Mouse (Mus musculus) cerebellum, adult 11-12 months (tissue): ENCODE measurements around the gene Rab40b.
A peak's percentile ranks its signal among the peaks of the same experiment; 100 is the strongest.

Experiments
- DNase-seq: peaks from one replicate; pipeline ENCODE4 v3.0.0; 2022

Gene Rab40b

DNA sequence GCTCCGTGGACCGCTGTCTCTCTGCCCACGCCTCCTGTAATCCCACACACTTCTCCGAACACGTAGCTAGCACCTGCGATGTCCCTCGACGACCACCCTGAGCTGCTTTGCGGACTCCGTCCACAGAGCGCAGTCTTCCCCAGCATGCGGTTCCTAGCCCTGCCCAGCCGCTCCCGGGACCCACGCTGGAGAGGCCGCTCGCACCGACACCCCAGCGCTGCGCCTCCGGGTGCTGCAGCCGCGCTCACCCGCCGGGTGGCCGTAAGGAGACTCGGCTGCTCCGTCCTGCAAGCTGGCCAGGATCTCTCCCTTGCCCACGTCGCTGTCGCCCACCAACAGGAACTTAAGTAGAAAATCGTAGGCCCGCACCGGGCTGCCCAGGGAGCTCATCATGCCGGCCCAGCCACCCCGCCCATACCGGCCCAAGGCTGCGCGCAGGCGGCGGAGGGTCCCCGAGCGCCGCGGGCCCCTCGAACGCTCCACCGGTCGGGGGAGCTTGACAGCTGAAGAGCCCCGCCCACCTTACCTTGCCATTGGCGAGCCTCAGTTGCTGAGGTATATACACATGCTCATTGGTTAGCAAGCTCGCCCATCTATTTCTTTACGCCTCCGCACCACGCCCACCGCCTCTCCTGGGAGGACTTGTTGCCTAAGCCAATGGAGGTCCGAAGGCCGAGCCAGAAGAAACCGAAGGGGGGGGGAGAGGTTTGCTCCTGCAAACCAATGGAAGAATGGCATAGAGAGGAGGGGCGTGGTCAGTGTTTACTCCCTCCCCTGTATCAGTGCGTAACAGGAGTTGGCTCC lies at the start of gene Rab40b:
Rab40b (minus strand) TSS at position 502 of the 804 bp plus-strand sequence.
- DNase-seq: peak; percentile 94

DNA sequence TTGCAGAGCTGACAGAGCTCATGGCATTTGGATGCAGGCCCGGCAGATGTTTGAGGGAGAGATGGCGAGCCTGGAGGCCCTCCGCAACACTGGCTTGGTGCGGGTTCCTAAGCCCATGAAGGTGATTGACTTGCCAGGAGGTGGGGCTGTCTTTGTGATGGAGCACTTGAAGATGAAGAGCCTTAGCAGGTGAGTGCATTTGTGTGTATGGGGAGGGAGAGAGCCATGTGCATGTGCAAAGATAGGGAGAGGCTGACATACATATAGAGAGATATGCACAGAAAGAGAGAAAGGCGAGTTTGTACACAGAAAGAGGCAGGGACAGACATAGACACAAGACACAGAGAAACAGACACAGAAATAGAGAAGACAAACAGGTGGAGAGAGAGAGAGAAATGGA lies 49.2 kb upstream of the Rab40b start:
- DNase-seq: no peak

DNA sequence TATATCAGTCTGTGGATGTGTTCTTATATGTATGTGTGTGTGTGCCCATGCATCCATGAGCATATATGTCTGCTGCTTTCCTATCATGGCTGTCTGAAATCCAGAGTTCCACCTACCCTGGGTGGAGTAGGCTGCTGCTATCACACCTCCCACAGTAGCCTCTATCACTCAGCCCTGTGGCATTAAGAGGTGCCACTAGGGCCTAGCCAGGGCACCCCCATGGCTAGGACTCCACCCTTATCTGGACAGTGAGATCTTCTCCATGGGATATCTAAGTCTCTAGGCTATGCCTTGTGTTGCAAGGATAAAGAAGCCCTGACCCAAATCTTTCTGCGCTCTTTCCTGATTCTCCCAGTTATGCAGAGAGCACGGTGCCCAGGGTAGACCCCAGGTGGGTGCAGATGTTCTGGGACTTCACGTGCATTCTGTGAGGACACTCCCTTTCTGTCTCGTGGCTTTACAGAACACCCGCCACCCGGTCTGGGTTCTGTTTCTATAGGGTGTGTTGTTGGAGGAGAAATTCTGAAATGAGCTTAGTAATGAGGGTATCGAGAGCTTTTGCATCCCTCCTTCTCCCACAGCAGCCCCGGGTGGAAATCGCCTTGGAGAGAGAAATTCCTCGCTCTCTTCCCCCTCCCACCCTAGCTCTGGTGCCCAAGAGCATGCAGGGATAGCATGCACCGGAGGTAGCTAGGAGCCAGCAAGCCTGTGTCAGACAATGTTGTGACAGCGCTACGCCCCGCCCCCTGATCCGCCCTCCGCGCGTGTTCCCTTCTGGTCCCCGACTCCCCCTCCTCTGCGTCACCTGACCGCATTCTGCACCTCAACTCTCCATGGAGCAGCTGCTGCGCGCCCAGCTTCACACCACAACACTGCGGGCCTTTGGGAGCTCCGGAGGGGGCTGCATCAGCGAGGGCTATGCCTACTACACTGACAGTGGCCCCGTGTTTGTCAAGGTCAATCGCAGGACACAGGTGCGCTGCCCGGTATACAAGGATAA lies 46.4 kb upstream of the Rab40b start, which contains the start of gene Fn3k:
Fn3k (plus strand) TSS at position 758 of the 1,000 bp plus-strand sequence.
- DNase-seq: peak; percentile 98

DNA sequence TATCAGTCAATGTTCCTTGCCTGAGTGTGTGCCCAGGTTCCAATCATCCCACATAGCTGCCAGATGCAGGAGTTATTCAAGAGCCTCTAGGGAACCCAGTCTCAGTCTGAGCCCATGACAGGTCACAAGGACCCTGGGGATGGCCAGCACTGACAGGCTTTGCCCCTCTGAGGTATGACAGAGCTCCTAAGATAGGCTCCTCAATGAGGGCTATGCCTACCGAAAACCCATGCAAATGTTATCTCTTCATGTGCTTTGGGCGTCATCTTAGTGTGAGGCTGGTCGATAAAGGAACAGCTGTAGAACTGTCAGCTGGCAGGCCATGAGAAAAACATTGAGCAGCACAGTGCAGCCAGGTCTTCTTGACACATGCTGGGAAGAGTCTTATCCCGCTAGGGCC lies 45.3 kb upstream of the Rab40b start:
- no peak for DNase-seq

DNA sequence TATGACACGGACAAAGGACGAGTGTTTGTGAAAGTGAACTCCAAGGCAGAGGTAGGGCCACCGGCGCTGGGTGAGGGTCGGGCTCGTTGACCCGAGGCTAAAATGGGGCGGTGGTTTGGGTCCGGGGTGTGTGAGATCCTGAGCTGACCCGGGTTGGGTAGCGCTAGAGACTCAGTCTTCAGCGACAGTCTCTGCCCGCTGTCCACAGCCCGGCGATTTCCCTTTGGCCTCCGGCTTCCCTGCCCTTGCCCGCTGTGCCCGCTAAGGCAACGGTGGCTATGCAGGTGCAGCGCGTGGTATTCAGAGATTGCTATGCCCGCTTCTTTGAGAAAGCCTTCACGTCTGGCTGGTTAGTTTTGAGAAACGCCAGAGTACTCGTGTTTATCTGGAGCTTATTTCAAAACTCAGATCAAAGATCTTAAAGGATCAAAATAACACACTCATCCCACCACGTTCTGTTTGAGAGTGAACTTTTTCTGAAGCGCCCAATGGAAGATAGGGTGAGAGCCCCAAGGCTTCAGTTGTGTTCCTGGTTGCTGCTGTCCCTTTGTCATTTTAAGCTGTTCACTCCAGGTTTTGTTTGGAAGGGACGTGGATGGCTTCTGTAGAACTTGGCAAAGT lies 33.6 kb upstream of the Rab40b start:
- no peak for DNase-seq

DNA sequence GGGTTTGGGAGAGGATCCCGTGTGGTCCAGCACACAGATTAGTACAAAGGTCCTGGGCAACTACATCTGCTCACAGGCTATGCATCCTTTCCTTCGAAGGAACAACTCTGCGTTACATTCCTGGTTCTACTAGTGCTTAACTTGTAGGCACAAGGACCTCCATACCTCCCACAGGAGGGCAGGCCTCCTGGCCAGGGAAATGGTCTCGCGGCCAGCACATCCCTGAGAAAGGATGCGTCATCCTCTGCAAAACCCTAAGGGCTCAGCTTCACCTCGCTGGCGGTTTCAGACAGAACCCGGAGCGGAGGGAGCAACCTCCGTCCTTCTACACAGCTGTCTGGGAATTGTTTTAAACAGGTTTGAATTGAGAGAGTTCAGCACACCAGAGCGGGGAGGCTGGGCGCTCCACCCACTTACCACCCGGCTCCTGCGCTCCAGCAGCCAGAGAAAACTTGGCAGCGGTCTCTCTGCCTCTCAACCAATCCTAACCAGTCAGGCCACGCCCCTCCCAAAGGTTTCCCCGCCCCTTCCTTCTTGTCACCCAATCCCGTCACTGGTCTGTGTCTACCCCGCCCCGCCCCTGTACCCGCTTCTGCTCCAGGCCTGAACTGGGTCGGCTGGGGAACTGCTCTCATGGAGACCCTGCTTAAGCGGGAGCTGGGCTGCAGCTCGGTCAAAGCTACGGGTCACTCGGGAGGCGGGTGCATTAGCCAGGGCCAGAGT lies 32.9 kb upstream of the Rab40b start, which contains the start of gene Fn3krp:
Fn3krp (plus strand) TSS at position 572 of the 723 bp plus-strand sequence.
- peak; percentile 99 for DNase-seq

DNA sequence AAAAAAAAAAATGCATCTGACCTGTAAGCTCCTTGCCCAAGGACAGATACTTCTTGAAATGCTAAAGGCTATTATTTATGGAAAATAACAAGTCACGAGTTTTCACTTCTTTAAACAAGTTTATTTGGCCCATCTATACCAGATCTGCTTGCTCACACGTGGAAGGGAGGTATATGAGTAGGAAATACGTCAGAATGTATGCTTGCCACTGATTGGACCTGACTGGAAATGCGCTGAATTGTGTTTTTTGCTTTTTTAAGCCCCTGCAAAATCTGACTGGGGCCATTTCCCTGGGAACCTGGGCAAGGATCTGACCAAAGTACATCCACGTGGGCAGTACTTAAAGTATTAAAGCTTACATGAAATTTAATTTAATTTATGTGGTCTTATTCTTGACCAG lies 32.3 kb upstream of the Rab40b start:
- DNase-seq: no peak

DNA sequence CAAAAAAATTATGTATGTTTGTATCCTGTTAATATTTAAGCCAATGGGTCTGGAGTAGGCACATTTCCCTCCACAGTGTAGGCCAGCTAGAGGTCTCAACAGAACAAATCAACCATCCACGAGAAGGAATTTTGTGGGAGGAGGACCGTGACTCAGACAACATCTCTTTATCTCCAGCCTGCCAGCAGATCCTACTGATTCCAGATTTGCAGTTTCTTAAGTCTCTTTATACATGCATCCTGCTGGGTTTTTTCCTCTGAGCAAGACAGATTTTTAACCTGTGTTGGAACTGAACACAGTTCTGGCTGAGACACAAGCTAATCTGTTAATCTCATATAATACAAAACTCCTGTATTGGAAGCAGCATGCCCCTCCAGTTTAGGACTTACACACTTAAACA lies 30.9 kb upstream of the Rab40b start:
- no peak for DNase-seq

DNA sequence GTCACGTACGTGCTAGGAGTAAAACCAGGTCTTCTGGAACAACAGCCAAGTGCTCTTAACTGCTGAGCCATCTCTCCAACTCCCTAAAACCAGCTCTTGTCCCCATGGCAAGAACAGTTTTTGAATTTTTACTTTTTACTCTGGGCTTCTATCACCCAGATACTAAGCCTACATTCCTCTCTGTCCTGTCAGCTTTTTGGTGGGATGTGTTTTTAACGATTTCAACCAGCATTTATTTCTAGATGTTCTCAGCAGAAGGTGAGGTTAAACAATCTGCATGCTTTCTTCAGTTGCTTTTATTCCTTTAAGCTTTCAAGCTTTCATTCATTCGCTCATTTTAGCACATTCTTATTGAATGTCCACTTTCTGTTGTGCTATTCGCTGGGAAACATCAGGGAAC lies 29.9 kb upstream of the Rab40b start:
- DNase-seq: no peak

DNA sequence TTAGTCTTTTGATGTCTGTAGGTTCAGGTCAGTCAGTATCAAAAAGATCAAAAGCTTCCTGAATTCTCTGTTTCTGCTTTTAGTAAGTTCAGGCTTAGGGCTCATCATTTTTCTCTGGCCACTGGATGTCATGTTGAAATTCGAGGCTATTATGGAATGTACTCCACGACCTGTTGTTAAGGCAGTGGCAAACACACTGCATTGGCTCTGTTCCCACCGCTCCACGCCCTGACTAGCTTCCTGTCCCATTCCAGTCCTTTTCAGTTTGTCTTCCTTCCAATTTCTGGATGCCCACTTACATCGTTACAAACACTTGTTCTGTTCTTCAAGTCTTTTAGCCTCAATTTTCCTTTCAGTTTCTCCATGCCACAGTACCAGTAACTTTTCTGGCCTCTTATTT lies 27.3 kb upstream of the Rab40b start:
- no peak for DNase-seq

DNA sequence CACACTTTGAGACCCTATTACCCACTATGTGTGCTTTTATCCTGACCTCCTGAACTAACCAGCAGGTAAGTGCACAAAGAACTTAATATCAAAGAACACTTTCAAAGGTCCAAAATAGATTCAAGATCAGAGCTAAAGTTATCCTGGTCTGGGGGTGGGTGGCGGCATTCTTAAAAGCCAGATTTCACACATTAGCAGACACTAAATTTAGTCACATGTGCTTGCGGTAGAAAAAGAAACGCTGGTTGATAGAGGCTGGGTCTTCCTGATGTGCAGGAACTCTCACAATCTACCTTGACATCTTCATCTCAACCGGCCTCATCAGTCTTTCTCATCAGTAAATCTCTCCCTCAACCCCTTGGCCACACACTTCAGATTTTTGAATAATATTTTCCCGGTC lies 26.7 kb upstream of the Rab40b start:
- DNase-seq: no peak

DNA sequence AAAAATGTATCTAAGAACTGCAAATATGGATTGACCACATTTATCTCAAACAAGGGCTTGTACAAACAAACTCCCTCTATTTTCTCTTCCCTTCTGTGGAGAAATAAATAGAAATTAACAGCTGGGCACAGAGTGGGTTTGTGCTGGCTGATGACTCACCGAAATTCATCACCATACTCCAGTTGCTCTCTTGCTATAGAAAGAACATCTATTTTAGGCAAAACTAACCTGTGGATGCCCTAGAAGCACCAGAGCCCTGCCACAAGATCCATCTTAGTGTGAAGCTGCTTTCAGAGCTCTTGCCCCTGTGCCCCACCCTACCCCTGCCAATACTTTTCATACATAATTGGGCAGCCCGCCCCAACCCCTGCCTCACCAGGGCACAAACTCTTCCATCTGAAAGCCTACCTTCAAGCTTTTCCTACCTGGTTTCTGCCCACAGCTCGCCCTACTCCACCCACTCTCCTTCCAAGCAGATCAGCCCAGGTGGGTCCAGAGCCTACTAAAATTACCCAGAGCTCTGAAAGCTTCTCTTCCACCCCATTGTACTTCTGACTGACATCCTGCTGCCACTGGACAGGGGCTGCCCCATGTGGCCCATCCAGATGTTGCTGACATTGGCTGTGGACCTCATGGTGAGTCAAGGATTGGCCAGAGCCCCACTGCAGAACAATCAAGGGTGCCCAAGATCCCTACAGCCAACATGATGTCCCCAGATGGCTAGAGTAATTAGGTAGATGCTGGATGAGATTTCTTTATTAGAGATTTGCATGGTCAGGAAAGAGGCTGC lies 19.5 kb upstream of the Rab40b start:
- no peak for DNase-seq

DNA sequence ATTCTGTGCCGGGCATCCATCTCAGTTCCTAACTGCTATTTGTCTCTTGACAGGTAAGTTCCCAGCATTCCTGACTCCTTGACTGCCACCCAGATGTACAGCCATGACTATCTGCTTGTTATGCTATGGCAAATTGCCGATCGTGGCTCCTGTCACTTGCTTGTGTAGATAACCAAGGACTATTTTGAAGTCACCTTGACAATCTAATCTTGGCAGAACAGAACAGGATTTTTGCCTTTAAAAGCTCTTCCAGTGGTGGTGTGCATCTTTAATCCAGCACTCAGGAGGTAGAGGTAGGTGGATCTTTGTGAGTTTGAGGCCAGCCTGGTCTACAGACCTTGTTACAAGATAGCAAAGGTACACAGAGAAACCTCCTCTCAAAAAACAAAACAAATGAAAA lies 4.4 kb upstream of the Rab40b start:
- no peak for DNase-seq

DNA sequence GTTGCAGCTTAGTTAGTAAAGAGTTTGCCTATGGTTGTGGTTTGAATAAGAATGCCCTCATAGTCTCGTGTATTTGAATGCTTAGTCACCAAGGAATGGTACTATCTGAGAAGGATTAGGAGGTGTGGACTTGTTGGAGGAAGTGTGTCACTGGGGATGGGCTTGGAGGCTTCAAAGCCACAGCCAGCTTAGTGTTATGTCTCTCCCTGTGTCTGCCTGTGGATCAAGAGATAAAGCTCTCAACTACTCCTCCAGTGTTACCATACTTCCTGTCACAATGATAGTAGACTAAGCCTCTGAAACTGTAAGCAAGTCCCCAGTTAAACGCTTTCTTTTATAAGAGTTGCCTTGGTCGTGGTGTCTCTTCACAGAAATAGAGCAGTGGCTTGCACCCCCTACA lies 2.7 kb upstream of the Rab40b start:
- no peak for DNase-seq

DNA sequence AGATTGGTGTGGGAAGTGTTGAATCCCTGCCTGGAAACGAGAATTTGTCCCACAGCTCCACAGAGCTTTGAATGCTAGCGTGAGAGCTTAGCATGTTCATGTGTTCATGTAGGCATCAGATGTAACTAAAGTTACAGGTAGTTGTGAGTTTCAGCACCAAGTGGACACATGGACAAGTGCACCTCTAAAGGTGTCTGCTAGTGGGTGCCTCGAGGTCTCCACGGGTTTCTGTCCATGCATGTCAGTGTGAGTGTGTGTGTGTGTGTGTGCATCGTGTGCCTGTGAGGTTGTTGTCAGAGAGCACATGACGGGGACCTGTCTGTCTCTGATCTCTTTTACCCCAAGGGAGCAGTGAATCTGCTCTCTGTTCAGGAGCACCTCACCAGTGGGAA lies 499 bp upstream of the Rab40b start:
- no peak for DNase-seq

DNA sequence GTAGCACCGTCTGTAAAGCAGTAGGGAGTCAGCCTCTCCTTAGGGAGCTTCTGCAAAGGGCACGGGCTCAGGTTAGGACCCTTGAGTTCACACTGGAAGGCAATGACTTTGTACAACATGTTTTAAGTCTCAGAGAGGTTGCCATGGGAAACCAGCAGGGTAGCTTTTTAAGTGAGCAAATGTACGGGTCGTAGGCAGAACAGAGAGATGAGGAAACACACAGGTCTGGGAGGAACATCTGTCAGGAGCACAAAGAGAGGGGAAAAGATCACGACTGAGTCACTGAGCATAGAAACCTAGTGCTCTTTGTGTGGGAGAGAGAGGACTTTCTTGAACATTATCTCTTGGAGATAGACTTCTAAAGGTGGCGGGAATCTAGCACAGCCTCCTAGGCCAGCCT lies 7.8 kb downstream of the Rab40b start:
- DNase-seq: no peak

DNA sequence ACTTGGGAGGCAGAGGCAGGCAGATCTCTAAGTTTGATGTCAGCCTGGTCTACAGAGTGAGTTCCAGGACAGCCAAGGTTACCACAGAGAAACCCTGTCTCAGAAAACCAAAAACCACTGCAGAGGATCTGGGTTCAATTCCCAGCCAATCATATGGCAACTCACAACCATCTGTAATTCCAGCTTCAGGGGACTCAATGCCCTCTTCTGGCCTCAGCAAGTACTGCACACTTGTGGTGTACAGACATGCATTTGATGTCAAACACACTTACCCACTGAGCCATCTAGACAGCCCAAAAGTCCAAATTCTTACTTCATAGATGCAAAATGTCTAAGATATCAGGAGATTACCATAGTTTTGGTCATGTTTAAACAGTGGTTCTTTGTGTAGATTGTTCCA lies 9.4 kb downstream of the Rab40b start:
- no peak for DNase-seq

DNA sequence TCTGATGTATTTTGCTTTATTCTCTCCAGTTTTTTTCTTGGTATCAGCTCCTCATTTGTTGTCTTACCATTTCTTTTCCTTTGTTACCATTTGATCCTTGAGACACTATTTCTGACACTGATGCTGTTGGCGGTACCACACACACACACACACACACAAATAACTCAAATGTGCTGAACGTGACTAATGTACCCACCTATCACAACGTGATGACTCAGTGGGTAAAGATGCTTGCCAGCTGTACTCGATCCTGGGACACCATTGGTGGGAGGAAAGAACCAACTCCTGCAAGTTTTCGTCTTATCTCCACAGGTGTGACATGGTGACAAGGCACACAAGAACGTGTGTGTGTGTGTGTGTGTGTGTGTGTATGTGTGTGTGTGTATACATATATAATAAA lies 14.7 kb downstream of the Rab40b start:
- DNase-seq: no peak

DNA sequence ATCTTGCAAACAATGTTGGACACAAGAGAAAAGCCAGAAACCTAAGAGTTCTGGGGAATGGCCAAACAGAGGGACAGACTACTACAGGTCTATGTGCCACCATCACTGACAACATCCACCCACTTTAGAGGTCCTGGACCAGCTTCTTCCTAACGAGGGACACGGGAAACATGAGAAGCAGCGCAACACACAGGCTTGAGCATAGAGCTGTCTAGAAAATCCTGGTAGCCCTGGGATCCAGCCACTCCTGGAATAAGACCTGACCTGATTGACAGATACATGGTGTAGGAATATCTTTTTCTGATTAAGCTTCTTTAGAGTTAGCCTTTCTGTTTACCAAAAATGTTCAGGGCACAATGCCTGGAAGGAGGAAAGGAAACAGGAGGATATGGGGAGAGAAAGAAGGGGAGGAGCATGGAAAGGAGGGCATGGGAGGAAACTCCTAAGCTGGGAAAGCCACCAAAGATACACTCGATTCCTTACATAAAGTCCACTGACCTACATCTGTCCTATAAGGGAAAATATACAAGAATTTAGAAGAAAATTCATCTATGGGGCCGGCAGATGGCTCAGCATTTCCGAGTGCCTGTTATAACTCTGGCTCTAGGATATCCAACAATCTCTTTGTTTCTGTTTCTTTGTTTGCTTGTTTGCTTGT lies 17.6 kb downstream of the Rab40b start:
- no peak for DNase-seq

DNA sequence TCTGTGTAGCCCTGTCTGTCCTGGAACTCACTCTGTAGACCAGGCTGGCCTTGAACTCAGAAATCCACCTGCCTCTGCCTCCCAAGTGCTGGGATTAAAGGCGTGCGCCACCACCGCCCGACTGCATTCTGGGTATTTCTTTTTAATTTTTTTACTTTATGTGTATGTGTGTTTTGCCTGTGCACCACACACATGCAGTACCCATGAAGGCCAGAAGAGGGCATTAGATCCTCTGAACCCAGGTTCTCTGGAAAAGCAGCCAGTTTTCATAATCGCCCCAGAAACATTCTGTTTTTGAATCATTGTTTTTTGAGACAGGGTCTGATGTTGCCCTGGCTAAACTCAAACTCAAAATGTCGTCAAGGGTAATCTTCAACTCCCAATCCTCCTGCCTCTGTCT lies 18.4 kb downstream of the Rab40b start:
- DNase-seq: no peak

DNA sequence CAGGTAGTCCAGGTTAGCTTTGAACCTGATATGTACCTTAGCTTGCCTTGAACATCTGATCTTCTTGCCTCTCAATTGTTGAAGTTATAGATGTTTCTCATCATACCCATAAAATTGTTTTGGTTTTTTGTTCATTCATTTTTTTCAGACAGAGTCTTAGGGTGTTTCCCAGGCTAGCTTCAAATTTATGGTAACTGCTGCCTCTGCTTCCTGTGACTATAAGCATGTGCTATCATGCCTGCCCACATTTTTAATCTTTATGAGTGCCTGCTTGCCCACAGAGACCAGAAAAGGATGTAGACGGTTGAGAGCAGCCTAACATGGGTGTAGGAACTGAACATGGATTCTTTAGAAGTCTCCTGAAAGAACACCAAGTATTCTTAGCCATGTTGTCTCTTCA lies 19.3 kb downstream of the Rab40b start:
- no peak for DNase-seq
